Mouse (Mus musculus) A20 (cell line): ENCODE data around the gene Sapcd2.
"Not testable (repeated sequence)": the region's sequence is repeated elsewhere in the genome, so short reads cannot be mapped to it uniquely, and the experiment has no call there.

Experiments used
- DNase-seq: peaks from one replicate; pipeline ENCODE4 v3.0.0-alpha.2; 2011; ENCODE audit warnings: low read depth, low spot score

The Sapcd2 gene

DNA sequence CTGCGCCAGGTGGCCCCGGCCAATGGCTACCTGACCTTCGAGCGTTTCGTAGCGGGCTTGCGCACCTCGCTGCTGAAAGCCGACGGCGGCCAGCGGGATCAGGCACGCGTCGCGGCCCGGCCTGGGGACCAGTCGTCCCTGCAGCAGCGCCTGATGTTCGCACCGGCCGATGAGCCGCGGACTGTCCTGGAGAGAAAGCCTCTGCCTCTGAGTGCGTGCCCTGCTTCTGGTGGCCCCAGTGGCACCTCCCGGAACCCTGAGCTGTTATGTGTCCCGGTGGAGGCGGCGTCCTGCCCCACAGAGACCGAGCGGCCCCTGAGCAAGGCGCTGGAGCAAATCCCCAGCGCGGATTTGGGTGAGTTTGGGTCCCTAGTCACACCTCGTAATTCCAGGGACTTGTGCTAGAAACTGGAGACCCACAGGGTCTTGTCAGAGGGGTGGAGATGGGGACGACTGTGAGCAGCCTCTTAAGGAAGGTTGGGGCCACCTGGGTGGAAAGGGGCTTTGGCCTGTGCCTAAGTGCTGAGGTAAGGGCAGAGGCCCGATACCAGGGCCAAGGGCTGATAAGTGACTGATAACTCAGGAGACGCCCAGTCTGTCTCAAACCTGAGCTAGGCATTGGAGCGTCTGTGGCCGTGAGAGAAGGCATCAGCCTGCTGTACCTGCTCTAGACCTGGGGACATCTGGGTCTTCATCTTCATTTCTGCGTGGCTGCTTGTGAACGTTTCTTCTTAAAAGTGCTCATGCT lies 697 bp downstream of the Sapcd2 start:
- no peak for DNase-seq

DNA sequence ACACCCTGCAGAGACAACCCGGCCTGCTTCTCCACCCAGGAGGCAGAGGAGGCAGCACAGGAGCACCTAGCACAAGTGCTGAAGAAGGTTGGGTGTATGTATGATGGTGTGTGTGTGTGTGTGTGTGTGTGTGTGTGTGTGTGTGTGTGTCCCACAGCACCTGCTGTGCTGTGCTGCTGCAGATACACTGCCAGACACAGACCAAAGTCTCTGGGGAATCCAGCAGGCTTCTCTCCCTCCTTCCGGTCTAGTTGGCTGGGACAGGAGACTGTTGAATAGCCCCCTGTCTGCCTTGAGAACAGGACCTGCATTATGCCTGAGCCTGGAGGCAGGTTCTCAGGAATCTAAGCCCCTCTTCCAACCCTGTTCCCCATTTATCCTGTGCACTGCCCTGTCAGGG lies 1.3 kb downstream of the Sapcd2 start:
- DNase-seq: peak; percentile 61

DNA sequence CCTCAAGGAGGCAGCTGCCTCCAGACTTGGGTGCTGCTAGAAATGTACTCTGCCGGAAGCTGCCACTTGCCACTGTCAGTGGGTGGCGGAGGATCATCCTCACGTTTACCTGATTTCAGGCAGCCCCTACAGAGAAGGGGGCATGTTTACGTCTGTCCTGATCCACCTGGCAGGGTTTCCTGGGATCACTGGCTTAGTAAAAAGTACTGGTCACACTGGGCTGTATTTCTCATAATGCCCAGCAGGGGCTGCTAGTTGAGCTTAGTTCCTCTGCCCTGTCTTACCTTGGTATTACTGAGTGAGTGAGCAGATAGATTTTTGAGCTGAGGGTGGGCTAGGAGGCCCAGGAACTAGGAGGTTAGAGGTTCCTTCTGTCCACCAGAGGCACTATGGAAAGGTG lies 4.5 kb downstream of the Sapcd2 start:
- peak; percentile 56 for DNase-seq

DNA sequence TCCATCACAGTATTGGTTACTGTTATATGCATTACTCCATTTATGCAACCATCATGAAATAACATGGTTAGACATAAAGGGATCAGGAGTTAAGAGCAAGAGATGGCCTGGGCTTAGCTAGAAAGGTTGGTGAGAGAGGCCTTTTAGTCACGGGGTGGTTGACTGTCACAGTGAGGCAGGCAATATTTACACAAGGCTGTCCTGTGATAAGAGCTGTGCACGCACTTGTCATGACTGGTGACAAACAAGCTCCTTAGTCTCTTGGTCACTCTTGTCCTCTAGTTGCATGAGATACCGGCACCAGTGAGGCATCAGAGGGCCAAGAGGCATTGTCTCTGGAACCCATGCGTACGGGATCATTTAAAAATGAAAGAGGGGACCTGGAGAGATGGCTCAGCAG lies 12.4 kb downstream of the Sapcd2 start:
- DNase-seq: no peak

DNA sequence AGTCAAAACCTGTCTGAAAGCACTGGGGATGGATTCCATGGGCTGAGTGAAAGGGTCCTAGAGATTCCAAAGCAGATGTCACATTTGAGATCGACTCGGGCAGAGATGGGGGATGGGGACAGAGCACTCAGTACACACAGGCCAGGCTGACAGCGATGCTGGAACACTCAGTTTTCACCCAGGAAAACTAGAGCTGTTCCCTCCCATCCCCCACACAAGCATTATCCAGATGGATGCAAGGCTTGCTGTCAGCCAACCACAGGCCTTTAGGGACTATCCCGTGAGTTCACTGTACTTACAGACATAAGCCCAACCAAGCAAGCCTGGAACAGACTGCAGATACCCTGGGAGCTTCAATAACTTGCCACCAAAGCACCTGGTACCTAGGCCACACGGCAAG lies 19.1 kb downstream of the Sapcd2 start:
- no peak for DNase-seq

DNA sequence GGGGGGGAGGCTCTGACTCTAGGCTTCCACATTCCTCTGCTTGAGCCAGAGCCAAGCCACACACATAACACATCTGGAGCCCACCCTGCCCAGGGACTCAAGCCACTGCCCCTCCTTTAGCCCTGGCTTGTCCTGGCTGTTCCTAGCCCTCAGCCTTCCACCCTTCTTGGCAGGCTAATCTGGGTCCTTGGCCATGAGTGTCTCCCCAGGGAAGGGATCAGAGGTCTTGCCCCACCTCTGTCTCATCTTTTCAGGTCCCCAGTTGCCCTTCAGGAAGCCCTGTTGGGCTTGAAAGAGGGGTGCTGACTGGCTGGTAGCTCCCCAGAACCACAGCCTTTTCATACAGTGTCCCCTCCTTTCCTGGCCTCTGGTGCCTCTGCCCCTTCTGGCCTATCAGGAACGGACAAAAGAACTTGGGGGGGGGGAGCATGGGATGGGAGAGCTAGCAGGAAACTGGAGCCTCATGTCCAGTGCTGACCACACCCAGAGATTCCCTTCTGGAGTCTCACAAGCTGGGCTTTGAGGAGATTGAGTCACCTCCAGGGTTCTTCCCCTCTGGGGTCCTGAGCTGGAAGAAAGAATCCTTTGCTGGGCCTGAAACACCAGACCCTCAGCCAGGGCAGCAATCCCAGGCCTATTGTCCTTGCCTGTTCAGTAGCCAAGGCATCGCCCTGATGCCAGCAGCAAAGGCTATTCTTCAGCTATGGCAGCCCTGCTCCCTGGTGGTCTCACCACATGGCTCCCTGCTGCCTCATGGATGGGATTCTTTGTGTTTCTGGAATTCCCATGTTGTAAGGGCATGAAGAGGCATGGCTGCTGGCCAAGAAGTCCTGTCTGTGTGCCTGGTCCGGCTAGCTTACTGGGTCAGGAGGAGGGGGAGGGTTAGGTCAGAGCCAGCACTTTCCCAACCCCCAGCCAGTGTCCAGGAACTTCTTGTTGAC lies 22.4 kb downstream of the Sapcd2 start:
- DNase-seq: no peak

DNA sequence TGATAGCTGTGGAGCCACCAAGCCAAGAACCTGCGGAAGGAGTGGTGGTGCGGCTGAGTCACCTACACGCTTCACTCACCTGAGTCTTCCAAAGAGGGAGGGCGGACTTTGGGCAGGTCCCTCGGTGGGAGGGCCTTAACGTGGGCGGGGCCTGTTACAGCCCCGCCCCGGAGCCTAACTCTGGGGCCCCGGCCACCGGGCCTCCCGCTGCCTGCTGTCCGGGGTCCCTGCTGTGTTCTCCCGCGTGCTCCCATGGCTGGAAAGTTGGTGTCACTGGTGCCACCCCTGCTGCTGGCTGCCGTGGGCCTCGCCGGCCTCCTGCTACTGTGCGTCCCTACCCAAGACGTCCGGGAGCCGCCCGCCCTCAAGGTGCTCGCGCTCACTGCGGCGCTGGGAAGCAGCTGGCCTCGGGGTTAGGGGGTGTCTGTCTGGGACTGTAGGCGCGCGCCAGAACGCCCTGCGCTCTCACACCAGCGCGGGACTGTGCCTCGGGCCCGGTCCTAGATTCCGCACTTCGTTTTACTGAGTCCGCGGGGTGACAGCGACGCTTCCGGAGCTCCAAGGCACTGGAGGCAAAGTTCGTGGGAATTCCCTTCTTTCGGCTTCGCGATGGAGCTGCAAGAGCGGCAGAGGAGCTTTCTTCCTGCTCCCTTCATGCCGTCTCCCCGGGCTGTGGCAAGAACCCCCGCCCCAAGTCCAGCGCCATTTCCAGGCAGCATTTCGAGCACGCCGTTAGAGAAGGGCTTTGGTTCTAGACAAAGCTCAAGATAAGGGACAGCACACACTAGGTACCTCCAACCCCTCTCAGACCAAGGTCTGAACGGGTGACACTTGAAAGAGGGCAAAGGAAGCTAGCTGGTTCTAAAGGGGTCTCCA lies 23.8 kb downstream of the Sapcd2 start, which contains the start of gene Entpd2:
Gene Entpd2 (plus strand): TSS at position 154 of the 876 bp plus-strand sequence.
- DNase-seq: no peak

DNA sequence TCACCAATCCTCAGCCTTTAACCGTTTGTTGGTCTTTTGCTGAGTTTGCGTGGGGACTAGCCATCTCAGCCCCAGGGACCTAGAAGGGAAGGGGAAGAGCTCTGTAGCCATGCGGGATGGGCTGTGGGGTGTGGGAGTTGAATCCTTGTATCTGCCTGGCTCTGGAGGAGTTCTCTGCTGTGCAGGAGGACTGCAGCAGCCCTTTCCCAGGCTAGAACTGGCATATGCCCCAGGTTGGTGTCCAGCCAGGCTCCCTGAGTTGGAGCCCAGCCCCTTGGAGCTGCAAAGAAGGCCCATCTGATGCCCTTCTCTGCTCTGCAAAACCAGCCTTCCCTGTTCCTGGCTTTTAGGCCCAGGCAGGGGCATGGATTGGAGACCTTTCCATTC lies 24.5 kb downstream of the Sapcd2 start:
- DNase-seq: no peak

DNA sequence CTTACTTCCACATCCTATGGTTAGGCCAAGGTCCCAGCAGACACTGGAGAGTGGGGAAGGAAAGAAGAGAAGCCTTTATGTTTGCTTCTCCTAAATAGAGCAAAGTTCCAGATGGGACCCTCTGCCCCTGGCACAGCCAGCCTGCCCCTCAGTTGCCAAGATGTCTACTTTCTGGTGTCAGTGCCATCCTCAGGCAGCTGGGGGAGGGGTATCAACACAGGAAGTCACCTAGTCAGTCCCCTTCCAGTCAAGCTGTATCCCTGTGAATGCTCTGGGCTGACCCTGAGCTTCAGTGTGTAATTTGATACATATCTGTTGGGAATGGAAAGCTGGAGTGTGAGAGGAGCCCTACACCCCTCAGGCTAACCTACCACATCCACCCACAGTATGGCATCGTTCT lies 24.9 kb downstream of the Sapcd2 start:
- no peak for DNase-seq

DNA sequence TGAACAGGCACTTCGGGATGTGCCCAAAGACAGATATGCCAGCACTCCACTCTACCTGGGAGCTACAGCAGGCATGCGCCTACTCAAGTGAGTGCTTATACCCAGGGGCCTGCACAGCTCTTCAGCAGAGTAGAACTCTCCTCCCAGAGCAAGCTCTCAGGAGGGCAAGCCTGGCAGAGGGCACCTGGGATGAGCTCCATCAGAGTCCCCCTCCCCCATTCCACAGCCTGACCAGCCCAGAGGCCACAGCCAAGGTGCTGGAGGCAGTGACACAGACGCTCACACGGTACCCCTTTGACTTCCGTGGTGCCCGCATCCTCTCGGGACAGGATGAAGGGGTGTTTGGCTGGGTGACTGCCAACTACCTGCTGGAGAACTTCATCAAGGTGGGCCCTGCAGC lies 25.9 kb downstream of the Sapcd2 start:
- no peak for DNase-seq

DNA sequence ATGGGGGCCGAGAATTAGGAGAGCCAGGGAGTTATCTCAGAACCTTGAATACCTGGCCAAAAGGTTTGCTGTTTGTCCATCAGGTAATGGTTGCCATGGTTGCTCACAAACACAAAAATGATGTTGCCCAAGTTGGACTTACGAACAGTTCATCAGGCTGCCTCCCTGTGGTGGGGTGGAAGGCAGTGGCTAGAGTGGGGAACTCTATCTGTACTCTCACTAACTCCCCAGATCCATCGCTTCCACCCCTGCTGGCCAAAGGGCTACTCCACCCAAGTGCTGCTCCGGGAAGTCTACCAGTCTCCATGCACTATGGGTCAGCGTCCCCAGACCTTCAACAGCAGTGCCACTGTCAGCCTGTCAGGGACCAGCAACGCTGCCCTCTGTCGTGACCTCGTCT lies 26.9 kb downstream of the Sapcd2 start, which contains the start of gene Npdc1:
Gene Npdc1 (plus strand): TSS at position 301 of the 400 bp plus-strand sequence.
- DNase-seq: no peak

DNA sequence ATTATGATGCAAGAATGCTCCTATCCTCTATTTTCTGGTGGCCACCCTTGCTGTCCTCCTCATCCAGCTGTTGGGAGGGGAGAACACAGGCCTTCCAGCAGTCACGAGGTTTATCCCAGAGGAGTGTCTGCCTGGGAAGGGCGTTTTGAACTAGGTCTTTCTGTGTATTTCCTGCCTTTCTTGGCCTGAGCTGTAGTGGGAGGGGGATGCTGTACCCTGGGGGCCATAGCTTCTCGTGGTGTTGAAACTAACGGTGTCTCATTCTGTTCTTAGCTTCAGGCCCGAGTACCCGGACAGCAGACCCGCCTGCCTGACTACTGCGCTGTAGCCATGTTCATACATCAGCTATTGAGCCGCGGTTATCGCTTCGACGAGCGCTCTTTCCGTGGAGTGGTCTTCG lies 28.2 kb downstream of the Sapcd2 start:
- DNase-seq: no peak

DNA sequence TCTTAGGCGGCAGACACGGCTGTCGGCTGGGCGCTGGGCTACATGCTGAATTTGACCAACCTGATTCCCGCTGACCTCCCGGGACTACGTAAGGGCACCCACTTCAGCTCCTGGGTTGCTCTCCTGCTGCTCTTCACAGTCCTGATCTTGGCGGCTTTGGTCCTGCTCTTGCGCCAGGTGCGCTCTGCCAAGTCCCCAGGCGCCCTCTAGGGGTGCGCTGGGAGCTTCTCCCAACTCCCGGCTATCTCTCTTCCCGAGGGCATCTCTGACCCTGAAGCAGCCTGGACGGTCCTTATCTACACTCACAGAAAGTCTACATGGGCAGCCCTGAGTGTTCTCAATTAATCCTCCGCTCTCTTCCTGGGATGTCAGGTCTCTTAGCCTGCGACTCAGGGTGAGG lies 28.6 kb downstream of the Sapcd2 start:
- DNase-seq: peak; percentile 44

DNA sequence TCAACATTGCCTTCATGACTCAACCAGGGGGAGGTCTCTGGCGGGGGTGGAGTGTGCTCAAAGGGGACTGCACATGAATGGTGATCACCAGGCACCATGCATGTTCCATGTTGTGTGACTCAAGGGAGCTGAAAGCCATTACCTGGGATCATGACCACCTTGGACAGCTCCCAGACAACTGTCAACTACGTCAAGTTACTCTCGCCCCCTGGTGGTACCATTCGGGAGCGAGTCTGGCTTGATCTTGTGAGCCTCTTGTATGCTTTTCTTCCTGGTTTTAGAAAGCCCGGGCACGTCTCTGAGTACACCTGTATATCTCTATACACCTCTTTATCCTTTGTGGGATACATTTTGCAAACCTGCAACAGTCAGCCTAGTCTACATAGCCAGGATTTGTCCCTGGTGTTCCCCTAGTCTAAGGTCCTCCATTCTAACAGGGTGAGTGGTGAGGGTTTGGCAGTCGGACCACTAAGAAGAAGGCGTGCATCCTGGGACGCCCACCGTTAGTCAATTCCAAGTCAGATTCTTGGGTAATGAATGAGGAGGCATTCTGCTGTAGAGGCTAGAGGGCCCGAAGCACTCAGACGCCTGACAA lies 30.4 kb downstream of the Sapcd2 start:
- DNase-seq: peak; percentile 90

DNA sequence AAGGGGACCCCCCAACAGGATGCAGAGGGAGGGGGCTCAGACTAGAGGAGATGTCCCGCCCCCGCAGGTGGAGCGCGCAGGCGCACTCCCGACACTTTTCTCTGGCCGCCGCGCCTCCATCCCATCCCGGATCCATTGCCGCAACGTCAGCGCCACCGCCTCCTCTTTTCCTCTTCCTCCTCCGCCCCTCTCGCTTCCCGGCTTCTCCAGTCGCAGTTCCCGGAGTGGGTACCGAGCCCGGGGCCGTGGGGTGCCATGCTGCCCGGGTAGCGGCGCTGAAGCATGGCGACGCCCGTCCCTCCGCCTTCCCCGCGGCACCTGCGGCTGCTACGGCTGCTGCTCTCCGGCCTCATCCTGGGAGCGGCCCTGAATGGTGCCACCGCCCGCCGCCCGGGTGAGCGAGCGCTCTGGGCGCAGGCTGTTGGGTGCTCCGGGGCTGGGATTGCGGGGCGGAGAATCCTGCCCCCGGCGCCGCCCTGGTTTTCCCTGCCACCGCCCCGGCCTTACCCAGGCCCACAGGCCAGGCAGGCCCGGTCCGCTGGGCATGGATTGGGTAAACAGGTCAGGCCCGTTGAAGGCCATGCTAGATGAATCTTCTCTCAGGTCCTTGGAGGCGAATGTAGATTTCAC lies 31.0 kb downstream of the Sapcd2 start:
- DNase-seq: peak; percentile 88

DNA sequence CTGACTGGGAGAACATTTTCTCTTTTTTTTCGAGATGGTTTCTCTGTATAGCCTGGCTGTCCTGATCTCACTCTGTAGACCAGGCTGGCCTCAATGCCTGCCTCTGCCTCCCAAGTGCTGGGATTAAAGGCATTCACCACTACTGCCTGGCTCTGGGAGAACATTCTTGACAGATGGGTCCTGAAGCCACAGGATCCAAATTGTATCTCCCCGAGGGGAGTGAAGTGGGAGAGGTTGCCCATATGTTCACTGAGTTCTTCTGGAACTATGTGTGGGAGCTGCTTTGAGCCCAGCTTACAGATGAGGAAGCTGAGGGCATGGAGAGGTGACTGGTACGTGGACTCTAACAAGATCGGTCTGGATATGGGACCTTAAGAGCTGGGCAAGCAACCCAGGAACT lies 31.9 kb downstream of the Sapcd2 start:
- DNase-seq: no peak

DNA sequence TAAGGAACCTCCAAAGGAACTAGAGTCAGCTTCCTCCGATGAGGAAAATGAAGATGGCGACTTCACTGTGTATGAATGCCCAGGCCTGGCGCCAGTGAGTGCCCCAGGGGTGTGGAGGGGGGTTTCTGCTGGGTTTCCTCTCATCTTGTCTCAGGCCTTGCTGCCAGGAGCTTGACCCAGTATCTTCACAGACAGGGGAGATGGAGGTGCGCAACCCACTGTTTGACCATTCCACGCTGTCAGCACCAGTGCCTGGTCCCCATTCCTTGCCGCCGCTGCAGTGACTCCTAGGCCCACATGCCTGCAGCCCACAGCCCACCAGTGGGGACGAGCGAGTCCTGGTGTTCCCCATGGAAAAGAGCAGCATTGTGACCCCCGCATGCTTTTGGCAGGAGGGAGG lies 36.8 kb downstream of the Sapcd2 start:
- DNase-seq: no peak

DNA sequence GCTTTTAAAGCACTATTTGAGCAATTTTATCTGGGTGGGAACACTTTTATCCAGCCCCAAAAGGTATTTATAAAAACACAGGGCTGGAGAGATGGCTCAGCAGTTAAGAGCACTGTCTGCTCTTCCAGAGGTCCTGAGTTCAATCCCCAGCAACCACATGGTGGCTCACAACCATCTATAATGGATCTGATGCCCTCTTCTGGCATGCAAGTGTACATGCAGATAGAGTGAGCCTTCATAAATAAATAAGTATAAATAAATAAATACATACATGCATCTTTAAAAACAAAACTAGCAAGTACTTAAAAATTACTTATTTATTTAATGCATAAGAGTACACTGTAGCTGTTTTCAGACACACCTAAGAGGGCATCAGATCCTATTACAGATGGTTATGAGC lies 41.3 kb downstream of the Sapcd2 start:
- not testable (repeated sequence) for DNase-seq

DNA sequence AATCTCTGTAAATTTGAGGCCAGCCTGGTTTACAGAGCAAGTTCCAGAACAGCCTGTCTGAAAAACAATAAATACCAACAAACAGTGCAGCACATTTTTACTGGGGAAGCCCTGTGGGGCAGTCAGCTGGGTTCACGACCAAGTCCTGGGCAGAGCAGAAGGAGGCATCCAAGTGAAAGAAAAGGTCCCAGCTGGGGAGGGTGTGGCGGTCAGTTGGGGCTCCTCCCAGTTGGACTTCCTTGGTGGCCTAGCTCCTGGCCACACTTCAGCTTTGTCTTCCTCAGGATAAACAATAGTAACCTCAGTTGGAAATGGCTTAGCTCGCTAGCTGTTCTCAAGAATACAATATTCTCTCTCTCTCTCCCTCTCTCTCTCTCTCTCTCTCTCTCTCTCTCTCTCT lies 45.3 kb downstream of the Sapcd2 start:
- DNase-seq: no peak

DNA sequence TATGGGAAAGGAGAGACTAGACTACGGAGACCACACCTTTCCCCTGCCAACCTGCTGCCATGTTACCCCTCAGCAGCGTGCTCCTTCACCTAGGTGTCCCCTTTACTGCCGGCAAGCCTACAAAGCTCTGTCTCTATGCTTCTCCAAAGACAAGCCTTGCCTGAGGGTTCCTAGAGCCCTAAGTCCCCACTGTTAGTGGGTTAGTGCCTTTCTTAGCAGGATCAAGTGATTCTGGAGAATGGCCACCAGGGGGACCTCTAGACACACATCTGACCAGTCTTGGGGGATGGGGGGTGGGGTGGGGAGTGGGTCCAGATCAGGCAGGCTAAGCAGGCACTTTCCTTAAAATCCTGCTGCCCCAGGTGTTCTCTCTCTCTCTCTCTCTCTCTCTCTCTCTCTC lies 49.8 kb downstream of the Sapcd2 start:
- peak; percentile 69 for DNase-seq
